Mouse (Mus musculus) liver, embryonic 12.5 days (tissue): Measurements from ENCODE around the gene Prpf39. TPM values are rescaled to one million over a fixed set of nuclear protein-coding genes. Genes with fewer than 3 reads are reported as not detected.

ENCODE experiments used
- ATAC-seq: fragments of 200-750 bp; cut with Nextera tagmentation; 2 replicates; pipeline ENCODE4 v1.8.0; 2017; ENCODE audit warnings: moderate number of reproducible peaks, mild to moderate bottlenecking, moderate library complexity
- H3K27ac ChIP-seq: fragments of 300-500 bp; sonication (generic); 2 replicates; pipeline ENCODE4 v1.5.1; 2016; ENCODE audit warnings: mild to moderate bottlenecking
- H3K27me3 ChIP-seq: fragments of 300-500 bp; sonication (generic); replicated peaks from 2 replicates; pipeline ENCODE4 v1.6.1; 2016; ENCODE audit warnings: mild to moderate bottlenecking, moderate library complexity
- H3K36me3 ChIP-seq: fragments of 300-500 bp; sonication (generic); 2 replicates; pipeline ENCODE4 v1.6.1; 2016; ENCODE audit warnings: mild to moderate bottlenecking, moderate library complexity
- H3K4me1 ChIP-seq: fragments of 300-500 bp; sonication (generic); 2 replicates; pipeline ENCODE4 v1.6.1; 2016
- H3K4me2 ChIP-seq: fragments of 300-500 bp; sonication (generic); 2 replicates; pipeline ENCODE4 v1.6.1; 2016; ENCODE audit warnings: mild to moderate bottlenecking, moderate library complexity
- H3K4me3 ChIP-seq: fragments of 300-500 bp; sonication (generic); 2 replicates; pipeline ENCODE4 v1.5.1; 2016; ENCODE audit warnings: mild to moderate bottlenecking, moderate library complexity
- H3K9ac ChIP-seq: fragments of 300-500 bp; sonication (generic); 2 replicates; pipeline ENCODE4 v1.6.1; 2016; ENCODE audit warnings: mild to moderate bottlenecking, moderate library complexity
- H3K9me3 ChIP-seq: fragments of 300-500 bp; sonication (generic); replicated peaks from 2 replicates; pipeline ENCODE4 v1.6.1; 2016; ENCODE audit warnings: mild to moderate bottlenecking, moderate library complexity
- WGBS: fragments of 180-500 bp; shearing (Covaris S2); methylation state at CpG from one replicate; pipeline ENCODE4 v1.1.7; 2016; ENCODE audit not compliant: insufficient replicate concordance; 5-methylcytosine and 5-hydroxymethylcytosine counted together
- polyA plus RNA-seq: library from polyadenylated mRNA; unstranded; fragments of >200 nt; fragmentation: Nextera tagmentation; extraction: Ambion mirVana; gene quantifications from 2 replicates; pipeline ENCODE4 v1.2.1, GENCODE M21; 2016

Gene Prpf39
- 29.1 and 30.2 TPM in 2 replicates for polyA plus RNA-seq

DNA sequence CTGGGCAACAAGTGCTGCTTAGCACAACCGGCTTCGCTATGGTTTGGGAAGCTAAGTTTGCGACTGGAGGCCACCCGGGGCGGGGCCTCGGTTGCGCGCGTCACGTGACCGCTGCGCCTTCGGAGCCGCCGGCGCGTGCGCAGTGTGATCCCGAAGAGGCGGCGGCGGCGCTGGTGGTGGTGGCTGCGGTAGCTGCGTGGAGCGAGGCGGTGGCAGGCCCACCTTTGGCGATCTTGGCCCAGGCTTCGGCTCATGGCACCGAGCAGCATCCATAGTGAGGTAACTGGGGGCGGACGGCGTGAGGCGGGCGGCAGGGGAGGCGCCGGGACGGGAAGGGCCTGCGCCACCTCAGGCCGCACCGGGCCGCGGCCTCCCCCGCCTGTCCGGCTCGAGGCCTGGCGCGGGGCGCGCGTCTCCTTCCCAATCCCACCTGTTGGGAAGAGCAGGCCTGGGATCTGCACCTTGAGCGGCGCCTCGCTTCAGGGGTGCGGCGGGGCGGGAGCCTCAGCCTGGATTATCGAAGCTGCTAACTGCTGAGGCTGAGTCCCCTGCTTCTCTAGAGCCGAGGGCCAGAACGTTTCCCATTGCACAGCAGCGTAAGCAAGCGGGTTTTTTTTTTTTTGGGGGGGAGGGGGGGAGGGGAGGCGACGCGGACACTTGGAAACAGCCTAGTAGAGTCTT is at the start of gene Prpf39:
Gene Prpf39 (plus strand): TSS at position 144 of the 681 bp plus-strand sequence.
- H3K4me2 ChIP-seq, result peak within 1 kb of the TSS; percentile 76
- peaks cover 30% of the 10 kb centered on the region for H3K4me1 ChIP-seq
- H3K27ac ChIP-seq, result peak within 1 kb of the TSS; percentile 94
- H3K36me3 ChIP-seq, result peaks cover 12% of the 10 kb centered on the region; the same call in 1 of the 2 replicates
- H3K9me3 ChIP-seq, result no peaks in the 10 kb centered on the region
- peak; percentile 94 for ATAC-seq
- H3K4me3 ChIP-seq, result peak within 1 kb of the TSS; percentile 97
- no peaks in the 10 kb centered on the region for H3K27me3 ChIP-seq
- peak within 1 kb of the TSS; percentile 97 for H3K9ac ChIP-seq
- WGBS, result under 1% methylated on average over 65 of the region's 65 CpGs

DNA sequence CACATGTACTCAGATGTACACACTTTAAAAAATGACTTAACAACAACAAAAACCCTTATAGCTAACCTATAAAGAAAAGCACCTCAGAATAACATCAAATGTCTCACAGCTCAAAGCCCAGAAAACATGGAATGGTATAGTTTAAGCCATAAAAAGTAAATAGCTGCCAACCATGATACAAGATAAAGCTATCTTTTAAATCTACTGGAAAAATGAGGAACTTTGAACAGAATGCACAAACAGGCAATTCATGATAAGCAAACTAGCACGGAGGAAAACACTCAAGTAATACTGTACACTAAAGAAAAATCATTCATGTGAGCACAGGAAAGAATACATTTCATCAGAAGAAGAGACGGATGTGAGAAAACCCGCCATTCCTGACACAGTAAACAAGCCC is 28.4 kb upstream of the Prpf39 start:
- no peak overlapping the region for H3K4me2 ChIP-seq
- no peaks in the 10 kb centered on the region for H3K4me1 ChIP-seq
- no peaks in the 10 kb centered on the region for H3K9me3 ChIP-seq
- H3K4me3 ChIP-seq, result no peak overlapping the region
- ATAC-seq, result no peak
- 79% methylated on average over 3 of the region's 3 CpGs for whole genome bisulfite sequencing
- peaks cover 79% of the 10 kb centered on the region for H3K36me3 ChIP-seq
- H3K27ac ChIP-seq, result no peak overlapping the region
- no peak overlapping the region for H3K9ac ChIP-seq
- H3K27me3 ChIP-seq, result no peaks in the 10 kb centered on the region

DNA sequence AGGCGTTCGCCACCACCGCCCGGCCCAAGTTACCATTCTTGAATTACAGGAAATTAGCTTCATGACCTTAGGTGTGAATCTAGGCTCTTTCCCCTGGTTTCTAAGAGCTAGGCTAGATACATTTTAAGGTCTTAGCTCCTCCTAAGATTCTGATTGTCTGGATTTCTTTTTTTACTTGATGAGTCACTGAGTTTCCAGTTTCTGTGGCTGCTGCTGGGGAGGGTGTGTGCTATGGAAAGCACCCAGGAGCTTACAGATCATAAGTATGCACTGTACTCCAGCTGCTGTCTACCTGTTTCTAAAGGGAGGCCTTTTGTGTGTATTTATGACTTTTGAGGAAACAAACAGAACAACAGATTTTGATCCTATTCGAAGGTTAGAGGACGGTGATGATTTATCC is 13.3 kb upstream of the Prpf39 start:
- Histone ChIP-seq H3K4me1 (no peaks in the 10 kb centered on the region), H3K36me3 (peaks cover 19% of the 10 kb centered on the region), H3K27ac (no peak overlapping the region), H3K9me3 (no peaks in the 10 kb centered on the region), H3K27me3 (no peaks in the 10 kb centered on the region), H3K4me3 (no peak overlapping the region), H3K4me2 (no peak overlapping the region), H3K9ac (no peak overlapping the region)
- no peak for ATAC-seq
- WGBS, result 93% methylated on average over 6 of the region's 6 CpGs

DNA sequence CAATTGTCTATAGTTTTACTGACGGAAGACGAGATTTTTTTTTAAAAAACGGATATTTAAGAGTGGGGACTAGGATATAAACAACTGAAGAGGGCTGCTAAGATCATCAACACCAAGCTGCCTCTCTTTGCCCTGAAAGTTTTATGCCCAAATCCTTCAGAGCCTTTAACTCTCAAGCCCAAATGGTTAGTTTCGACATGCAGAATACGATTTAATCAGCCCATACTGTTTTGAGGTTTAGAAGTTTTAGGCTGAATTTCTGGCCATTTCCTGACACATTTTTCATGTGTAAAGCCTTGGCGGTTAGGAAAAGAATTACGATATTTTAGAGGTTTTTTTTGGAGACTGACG is 319 bp upstream of the Prpf39 start:
- H3K4me2 ChIP-seq, result peak overlapping the region; percentile 76
- H3K4me1 ChIP-seq, result peaks cover 30% of the 10 kb centered on the region
- H3K4me3 ChIP-seq, result peak overlapping the region; percentile 97
- 44% methylated on average over 8 of the region's 8 CpGs for WGBS
- H3K27ac ChIP-seq, result no peak overlapping the region; the same call in none of the 2 replicates
- H3K27me3 ChIP-seq, result no peaks in the 10 kb centered on the region
- peaks cover 11% of the 10 kb centered on the region; the same call in 1 of the 2 replicates for H3K36me3 ChIP-seq
- H3K9ac ChIP-seq, result peak overlapping the region; percentile 97
- H3K9me3 ChIP-seq, result no peaks in the 10 kb centered on the region
- ATAC-seq, result peak; percentile 2; the same call in 1 of the 2 replicates

DNA sequence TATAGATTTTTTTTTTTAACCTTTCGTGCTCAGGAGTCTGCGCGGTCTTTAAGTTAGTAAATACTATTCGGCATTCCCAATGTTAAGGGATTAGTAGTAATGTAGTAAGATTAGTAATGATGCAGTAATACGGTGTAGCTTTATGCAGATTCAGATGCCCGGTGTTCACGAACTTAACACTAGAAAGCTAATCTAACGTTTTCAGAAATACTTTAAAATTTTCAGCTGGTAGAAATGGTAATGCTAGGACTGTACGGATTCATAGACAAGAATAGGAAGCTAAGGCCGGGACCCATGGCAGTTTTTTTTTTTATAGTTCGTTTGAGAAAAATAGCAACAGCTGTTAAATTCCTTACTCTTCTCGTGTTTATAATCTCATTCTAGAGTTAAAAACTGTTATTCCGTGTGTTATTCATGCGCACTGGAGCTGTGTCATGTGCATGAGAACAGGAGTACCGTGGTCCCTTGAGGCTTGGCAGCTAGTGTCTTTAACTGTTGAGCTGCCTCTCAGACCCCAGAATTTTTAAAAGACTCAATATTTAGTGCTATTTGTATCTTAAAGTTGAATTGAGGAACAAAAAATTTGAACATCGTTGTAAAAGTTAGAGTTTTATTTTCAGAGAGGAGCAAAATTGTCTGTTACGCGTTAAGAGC is 886 bp downstream of the Prpf39 start:
- H3K27ac ChIP-seq, result peak overlapping the region; percentile 94
- peaks cover 30% of the 10 kb centered on the region for H3K4me1 ChIP-seq
- peak overlapping the region; percentile 97 for H3K9ac ChIP-seq
- no peaks in the 10 kb centered on the region for H3K9me3 ChIP-seq
- H3K4me2 ChIP-seq, result peak overlapping the region; percentile 76
- H3K36me3 ChIP-seq, result peaks cover 15% of the 10 kb centered on the region
- 11% methylated on average over 18 of the region's 18 CpGs for WGBS
- peak; percentile 10; the same call in 1 of the 2 replicates for ATAC-seq
- peak overlapping the region; percentile 97 for H3K4me3 ChIP-seq
- no peaks in the 10 kb centered on the region for H3K27me3 ChIP-seq

DNA sequence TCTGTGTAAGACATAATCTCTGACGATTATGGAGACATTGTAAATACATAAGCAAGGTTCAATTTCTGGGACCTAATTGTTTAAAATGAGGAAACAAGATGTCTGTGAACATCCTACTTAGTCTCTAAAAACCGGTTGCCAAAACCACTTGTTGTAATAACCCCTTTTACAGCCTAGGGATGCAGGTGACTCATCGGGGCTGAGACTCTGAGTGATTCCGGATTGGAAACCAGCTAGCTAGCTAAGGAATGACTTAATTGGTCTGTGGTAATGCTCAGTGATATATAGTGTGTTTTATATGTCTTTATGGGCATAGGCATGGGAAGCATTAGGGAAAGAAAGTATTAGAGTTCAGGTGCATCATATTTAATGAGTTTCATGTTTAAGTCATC is 1.4 kb downstream of the Prpf39 start:
- 21% methylated on average over 4 of the region's 4 CpGs for WGBS
- peaks cover 30% of the 10 kb centered on the region for H3K4me1 ChIP-seq
- no peaks in the 10 kb centered on the region for H3K27me3 ChIP-seq
- peaks cover 20% of the 10 kb centered on the region for H3K36me3 ChIP-seq
- ATAC-seq, result no peak
- peak overlapping the region; percentile 97 for H3K9ac ChIP-seq
- peak overlapping the region; percentile 76 for H3K4me2 ChIP-seq
- no peak overlapping the region for H3K27ac ChIP-seq
- H3K9me3 ChIP-seq, result no peaks in the 10 kb centered on the region
- peak overlapping the region; percentile 97 for H3K4me3 ChIP-seq

DNA sequence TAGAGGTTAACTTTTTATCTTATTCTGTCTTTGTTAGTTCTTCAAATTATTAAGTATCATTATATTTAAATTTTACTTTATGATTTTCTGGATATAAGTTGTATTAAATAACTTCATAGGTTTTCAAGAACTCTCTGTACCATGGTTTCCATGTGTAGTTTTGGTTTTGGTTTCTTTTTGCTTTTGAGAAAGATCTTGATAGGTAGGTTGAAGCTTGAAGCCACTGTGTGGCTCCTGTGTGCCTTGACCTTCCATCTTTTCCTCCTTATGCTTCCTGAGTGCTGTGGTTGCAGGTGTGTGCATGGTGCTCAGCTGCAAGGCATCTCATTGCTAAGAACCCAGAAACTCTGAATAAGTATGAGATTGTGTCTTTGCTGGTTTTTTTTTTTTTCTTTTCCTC is 12.7 kb downstream of the Prpf39 start:
- H3K9me3 ChIP-seq, result no peaks in the 10 kb centered on the region
- no peak overlapping the region for H3K4me2 ChIP-seq
- H3K27me3 ChIP-seq, result no peaks in the 10 kb centered on the region
- no peak overlapping the region for H3K9ac ChIP-seq
- no peak for ATAC-seq
- H3K4me1 ChIP-seq, result no peaks in the 10 kb centered on the region
- no peak overlapping the region for H3K4me3 ChIP-seq
- H3K27ac ChIP-seq, result no peak overlapping the region
- H3K36me3 ChIP-seq, result peaks cover 63% of the 10 kb centered on the region

DNA sequence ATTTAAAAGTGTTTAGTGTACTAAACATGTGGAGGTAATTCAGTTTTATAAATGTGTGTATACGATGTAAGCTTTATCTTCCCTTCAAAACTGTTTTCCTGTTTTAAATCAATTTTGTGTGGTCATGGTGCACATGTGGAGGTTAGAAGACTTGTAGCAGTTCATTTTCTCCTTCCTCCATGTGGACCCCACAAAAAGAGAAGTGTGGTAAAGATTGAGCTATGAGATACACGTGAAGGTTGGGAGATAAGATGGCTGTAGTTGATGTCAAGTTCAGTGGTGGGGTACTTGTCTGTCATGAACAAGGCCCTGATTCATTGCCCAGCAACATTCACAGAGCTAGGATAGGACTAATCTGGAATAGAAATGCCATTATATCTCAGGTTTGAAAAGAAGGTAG is 22.1 kb downstream of the Prpf39 start:
- Histone ChIP-seq H3K9me3 (no peaks in the 10 kb centered on the region), H3K27me3 (no peaks in the 10 kb centered on the region), H3K4me1 (no peaks in the 10 kb centered on the region), H3K4me3 (no peak overlapping the region), H3K36me3 (peaks cover 72% of the 10 kb centered on the region), H3K9ac (no peak overlapping the region), H3K27ac (no peak overlapping the region), H3K4me2 (no peak overlapping the region)
- 35% methylated on average over 2 of the region's 2 CpGs for WGBS
- no peak for ATAC-seq

DNA sequence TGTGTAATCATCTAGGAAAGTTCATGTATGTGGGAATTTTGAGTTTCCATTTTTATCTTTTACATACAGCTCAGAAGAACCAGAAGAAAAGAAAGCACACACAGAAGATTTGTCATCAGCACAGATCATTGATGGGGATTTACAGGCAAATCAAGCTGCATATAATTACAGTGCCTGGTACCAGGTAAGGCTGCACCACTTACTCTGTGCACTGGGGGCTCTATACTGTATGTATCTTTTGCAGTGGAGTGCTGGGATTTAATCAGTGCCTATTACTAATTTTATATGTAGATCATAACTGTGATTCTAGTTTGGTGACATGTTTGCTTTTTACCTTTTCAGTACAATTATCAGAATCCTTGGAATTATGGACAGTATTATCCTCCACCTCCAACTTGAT is 24.9 kb downstream of the Prpf39 start:
- Histone ChIP-seq H3K9ac (no peak overlapping the region), H3K9me3 (no peaks in the 10 kb centered on the region), H3K36me3 (peaks cover 74% of the 10 kb centered on the region), H3K4me2 (no peak overlapping the region), H3K27ac (no peak overlapping the region), H3K27me3 (no peaks in the 10 kb centered on the region), H3K4me3 (no peak overlapping the region), H3K4me1 (no peaks in the 10 kb centered on the region)
- no peak for ATAC-seq

DNA sequence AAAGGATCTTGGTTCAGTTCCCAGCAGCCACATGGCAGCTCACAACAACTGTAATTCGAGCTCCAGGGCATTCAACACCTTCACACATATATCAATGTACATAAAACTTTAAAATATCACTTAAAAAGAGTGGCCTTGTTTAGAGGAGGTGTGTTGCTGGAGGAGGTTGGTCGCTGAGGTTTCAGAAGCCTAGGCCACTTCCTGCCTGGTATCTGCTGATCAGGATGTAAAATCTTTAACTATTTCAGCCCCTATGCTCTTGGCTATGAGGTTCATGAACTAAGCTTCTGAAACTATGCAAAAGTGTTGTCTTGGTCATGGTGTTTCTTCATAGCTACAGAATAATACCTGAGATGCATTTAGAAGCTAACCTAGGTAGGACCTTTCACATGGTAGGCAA is 29.1 kb downstream of the Prpf39 start:
- Histone ChIP-seq H3K4me1 (no peaks in the 10 kb centered on the region), H3K9ac (no peak overlapping the region), H3K27ac (no peak overlapping the region), H3K4me2 (no peak overlapping the region), H3K9me3 (no peaks in the 10 kb centered on the region), H3K27me3 (no peaks in the 10 kb centered on the region), H3K4me3 (no peak overlapping the region), H3K36me3 (peaks cover 81% of the 10 kb centered on the region)
- WGBS, result 30% methylated on average over 2 of the region's 2 CpGs
- no peak for ATAC-seq

DNA sequence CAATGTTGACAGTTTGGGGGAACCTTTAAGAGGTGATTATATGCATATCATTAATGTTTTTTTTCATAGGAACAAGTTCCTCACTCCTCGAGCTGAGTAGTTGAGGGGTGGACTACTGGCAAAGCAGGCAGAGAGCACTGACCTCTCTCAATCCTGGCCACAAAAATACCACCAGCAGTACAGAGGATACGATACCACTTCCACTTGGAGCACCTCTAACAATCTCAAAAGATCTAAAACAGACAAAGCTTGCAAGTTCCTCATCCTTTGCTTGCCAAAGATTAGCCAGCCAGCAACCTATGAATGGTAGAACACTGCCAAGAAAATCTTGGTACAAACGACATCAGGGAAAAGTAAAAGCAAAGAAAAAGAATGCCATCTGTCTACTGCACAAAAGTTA is 30.1 kb downstream of the Prpf39 start:
- Histone ChIP-seq H3K9me3 (no peaks in the 10 kb centered on the region), H3K36me3 (peaks cover 71% of the 10 kb centered on the region), H3K27me3 (no peaks in the 10 kb centered on the region), H3K4me1 (0 out of 2 replicates have a peak, but pooled peaks cover 2% of the 10 kb centered on the region), H3K27ac (no peak overlapping the region), H3K4me3 (no peak overlapping the region), H3K9ac (no peak overlapping the region), H3K4me2 (no peak overlapping the region)
- no peak for ATAC-seq
- 35% methylated on average over 3 of the region's 3 CpGs for WGBS

DNA sequence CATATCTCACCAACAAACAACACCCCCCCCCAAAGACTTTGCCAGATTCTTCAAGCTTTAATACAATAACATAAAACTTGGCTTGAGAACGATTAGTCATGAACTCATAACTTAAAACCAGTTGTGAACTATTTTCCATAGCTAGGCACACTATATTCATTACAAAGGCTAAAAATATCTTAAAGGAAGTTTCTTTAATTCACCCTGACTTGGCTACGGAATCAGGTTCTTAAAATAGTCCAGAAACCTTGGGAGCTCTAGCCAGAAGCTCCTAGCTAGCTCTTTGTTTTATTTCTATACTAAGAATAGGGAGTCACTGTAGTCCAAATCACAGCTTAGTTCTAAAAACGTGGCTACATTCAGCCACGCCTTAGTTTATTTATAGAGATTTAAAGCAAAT is 32.3 kb downstream of the Prpf39 start:
- ATAC-seq, result no peak
- Histone ChIP-seq H3K27ac (no peak overlapping the region), H3K4me3 (no peak overlapping the region), H3K4me2 (no peak overlapping the region), H3K27me3 (no peaks in the 10 kb centered on the region), H3K4me1 (peaks cover 16% of the 10 kb centered on the region), H3K36me3 (peaks cover 57% of the 10 kb centered on the region), H3K9me3 (no peaks in the 10 kb centered on the region), H3K9ac (no peak overlapping the region)
- 66% methylated on average over 4 of the region's 4 CpGs for WGBS
